Mouse (Mus musculus) heart, adult 8-10 months (tissue): ENCODE data around the gene Mbnl1. TPM values are rescaled to one million over a fixed set of nuclear protein-coding genes. Genes with fewer than 3 reads are reported as not detected.

Experiments
- DNase-seq: peaks from one replicate; pipeline ENCODE4 v3.0.0; 2022; ENCODE audit warnings: low spot score
- total RNA-seq, 4 experiments: library from RNA; stranded (reverse); gene quantifications; 2 replicates each; pipeline ENCODE4 v1.2.4; 2022

Mbnl1 gene
- total RNA-seq, 4 experiments from 2014 or later: 226 to 256 (median 245) TPM

GRCm38 (mm10) chr3:60517234-60517787, 44.7 kb downstream of the Mbnl1 start:
- no peak for DNase-seq

GRCm38 (mm10) chr3:60519337-60519736, 46.7 kb downstream of the Mbnl1 start:
- no peak for DNase-seq

DNA sequence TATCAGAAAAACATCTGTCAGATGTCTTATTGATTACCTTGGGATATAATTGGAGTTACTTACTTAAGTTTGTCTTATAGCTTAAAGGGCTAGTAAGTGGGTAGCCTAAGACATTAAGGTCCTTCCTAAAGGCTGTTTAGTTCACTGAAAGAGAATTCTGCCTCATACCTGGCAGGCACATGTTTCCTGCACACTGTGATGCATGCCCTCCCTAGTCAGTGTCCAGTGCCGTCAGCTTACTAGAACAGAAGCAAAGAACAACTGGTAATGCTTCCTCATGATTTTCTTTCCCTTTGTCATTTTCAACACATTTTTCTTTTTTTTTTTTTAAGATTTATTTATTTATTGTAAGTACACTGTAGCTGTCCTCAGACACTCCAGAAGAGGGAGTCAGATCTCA, 51.5 kb downstream of the Mbnl1 start:
- DNase-seq: no peak

- DNase-seq: no peak
Measured at GRCm38 (mm10) chr3:60531286-60531685, 58.7 kb downstream of the Mbnl1 start.

GRCm38 (mm10) chr3:60531826-60532225, 59.2 kb downstream of the Mbnl1 start:
- no peak for DNase-seq

DNA sequence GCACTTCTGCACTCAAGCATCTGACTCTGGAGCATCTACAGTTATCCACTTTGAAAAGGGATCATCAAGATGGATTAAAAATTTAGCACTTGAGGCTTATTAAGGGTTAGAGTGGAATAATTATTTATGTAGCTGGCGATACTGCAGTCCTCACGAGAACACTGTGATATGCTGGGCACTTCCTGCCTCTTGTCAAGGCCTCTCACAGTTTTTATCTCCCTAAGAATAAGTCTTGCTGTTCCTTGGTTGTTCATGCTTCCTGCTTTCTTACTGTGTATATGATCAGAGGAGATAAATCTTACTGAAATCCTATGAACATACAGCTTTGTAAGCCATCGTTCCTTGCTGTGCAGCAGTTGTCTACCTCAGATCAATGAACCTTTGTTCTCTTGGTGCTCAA, 62.6 kb downstream of the Mbnl1 start:
- no peak for DNase-seq

- DNase-seq: no peak
Measured at GRCm38 (mm10) chr3:60537063-60537462, 64.4 kb downstream of the Mbnl1 start.

- DNase-seq: no peak
Measured at GRCm38 (mm10) chr3:60538214-60538971, 65.8 kb downstream of the Mbnl1 start.

DNA sequence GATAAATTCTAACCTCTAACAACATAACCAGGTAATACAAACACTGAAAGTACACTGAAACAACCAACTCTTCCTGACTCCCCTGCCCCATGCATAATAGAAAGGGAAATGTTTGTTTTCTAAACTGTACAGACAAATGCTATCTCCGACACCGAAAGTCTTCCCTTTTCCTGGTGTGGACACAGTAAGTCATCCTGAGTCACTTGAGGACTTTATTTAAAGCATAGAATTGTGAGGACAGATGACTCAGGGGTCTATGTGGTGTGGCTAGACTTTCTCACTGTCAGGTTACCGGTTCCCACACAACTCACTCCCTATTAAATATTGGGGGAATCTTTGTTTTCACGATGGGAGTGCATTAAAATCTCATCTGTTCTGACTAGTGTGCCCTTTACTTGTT, 68.5 kb downstream of the Mbnl1 start:
- DNase-seq: no peak

- no peak for DNase-seq
Measured at GRCm38 (mm10) chr3:60546196-60546595, 73.6 kb downstream of the Mbnl1 start.

GRCm38 (mm10) chr3:60546904-60547303, 74.3 kb downstream of the Mbnl1 start:
- no peak for DNase-seq

GRCm38 (mm10) chr3:60550492-60550891, 77.9 kb downstream of the Mbnl1 start:
- DNase-seq: no peak

DNA sequence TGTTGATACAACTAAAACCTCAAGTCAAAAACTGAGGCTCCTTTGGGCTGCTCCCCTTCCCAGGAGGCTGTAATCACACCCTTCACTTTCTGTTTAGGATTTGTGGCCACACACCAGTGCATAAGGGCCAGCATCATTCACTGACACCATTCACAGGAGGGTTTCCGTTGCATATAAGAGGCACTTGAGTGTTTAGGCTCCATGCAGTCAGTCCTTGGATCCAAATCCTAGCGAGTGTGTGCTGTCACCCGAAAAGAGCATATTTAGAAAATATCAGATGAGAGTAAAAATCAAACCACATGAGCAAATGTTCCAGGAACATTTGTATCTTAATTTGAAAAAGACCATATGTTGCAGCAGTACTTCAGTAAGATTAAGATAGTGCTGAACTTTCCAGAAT, 79.0 kb downstream of the Mbnl1 start:
- no peak for DNase-seq

GRCm38 (mm10) chr3:60553011-60553410, 80.4 kb downstream of the Mbnl1 start:
- no peak for DNase-seq

- DNase-seq: no peak
Measured at GRCm38 (mm10) chr3:60556596-60556995, 84.0 kb downstream of the Mbnl1 start.

DNA sequence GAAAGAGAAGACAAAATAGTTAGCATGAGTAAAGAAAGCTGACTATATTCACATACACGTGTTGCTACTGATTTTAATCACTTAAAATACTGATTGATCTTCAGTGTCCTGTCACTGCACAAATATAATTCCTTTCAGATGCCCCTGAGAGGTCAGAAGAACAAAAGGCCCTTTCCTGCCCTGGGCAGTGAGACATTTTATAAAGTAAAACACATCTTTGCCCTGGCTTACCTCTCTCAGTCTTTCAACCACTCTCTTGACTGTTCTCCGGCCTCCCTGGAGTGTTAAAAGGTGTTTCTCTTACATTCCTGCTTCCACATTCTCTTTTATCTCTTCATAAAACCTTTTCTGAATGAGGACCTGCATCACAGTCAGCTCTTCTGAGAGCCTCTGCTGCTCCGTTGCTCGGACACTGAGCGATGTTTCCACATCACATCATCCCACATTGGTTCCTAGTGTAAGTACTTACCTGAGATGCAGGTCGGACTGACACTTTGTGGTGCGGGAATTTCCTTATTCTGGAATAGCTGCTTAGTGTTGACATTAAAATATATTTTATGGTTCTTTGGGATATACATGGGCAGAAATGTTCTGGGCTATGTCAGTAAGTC, 85.7 kb downstream of the Mbnl1 start:
- no peak for DNase-seq

DNA sequence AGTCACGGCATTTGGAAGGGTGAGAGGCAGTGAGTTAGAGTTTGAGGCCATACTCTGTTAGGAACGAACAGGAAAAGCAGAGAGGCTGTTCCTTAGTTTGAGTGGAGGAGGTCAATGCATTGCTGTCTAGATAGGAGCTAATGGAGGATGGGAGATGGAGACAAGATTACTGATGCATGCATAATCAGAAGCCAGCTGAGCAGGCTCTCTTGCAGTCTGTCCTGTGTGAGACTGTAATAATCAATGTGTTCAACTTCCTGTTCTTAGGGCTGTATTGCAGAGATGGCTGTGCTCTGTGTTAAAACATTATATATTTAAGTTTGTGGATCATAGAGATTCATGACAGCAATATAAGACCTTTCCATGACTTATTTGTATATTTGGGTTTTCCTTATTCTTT, 87.1 kb downstream of the Mbnl1 start:
- DNase-seq: no peak

DNA sequence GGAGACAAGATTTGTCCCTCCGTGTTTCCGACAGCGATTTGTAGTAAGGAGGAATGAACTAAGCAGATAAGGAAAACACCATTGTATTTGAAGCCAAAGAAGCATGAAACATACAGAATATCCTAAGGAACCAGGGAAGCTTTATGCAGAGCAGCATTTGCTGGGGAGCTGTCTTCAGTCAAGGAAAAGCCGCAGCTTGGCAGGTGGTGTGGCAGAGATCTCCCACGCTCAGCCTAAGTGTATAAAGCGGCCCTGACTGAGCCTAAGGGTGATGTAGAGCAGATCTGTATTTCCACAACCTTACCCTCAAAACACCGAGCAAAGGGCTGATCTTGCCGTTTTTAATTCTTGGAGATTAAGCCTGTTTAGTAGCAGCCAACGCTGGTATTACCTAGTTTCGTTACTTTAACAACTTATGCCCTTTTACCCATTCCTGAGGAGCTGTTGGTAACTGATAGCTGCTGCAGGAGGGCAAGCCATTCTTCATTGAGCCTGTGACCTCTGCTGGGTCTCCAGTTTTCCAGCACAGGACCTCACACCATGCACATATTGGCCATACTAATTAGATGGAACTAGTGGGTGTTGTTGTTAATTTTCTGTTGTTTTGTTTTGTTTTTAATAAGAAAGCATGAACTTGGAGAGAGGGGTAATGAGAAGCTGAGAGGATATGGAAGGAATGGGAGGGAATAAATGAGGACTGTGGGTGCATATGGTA, 91.1 kb downstream of the Mbnl1 start:
- no peak for DNase-seq

- DNase-seq: no peak
Measured at GRCm38 (mm10) chr3:60564244-60564643, 91.6 kb downstream of the Mbnl1 start.

GRCm38 (mm10) chr3:60565204-60565603, 92.6 kb downstream of the Mbnl1 start:
- no peak for DNase-seq

- DNase-seq: no peak
Measured at GRCm38 (mm10) chr3:60565950-60566349, 93.3 kb downstream of the Mbnl1 start.

GRCm38 (mm10) chr3:60568171-60568684, 95.6 kb downstream of the Mbnl1 start:
- DNase-seq: no peak
